In genomic region chr19:46131694-46132525, GRCm38 (mm10) we compare ENCODE assay signal across 8 mouse cellular contexts. TPM values are rescaled to one million over a fixed set of nuclear protein-coding genes. Genes with fewer than 3 reads are reported as not detected.
DNase-seq lines count a peak whose midpoint lies in the region; ATAC-seq lines count a peak whose summit lies in the region.

Gene Elovl3, plus strand, starts transcription at chr19:46131897.

- peaks cover 22% of the 10 kb centered on the region for H3K4me1 ChIP-seq in forebrain, embryonic 16.5 days (replicated peaks; ENCODE audit: control insufficient read depth, insufficient read depth, low read length)
- H3K4me1 ChIP-seq in hindbrain, embryonic 15.5 days (replicated peaks): peaks cover 25% of the 10 kb centered on the region
- H3K4me1 ChIP-seq in liver, embryonic 15.5 days (replicated peaks): peaks cover 24% of the 10 kb centered on the region

- no peak within 1 kb of the TSS for H3K9ac ChIP-seq in forebrain, embryonic 16.5 days (replicated peaks; ENCODE audit: low read depth, low read length)
- no peak within 1 kb of the TSS for H3K9ac ChIP-seq in hindbrain, embryonic 15.5 days
- H3K9ac ChIP-seq in liver, embryonic 15.5 days: no peak within 1 kb of the TSS

- H3K4me3 ChIP-seq in forebrain, embryonic 16.5 days (replicated peaks; ENCODE audit: low read length): peak within 1 kb of the TSS; percentile 28
- peak within 1 kb of the TSS; percentile 21; the same call in 1 of the 2 replicates for H3K4me3 ChIP-seq in hindbrain, embryonic 15.5 days
- peak within 1 kb of the TSS; percentile 27 for H3K4me3 ChIP-seq in liver, embryonic 15.5 days (replicated peaks)

- H3K4me2 ChIP-seq in forebrain, embryonic 16.5 days (ENCODE audit: low read length): peak within 1 kb of the TSS; percentile 46
- H3K4me2 ChIP-seq in hindbrain, embryonic 15.5 days: peak within 1 kb of the TSS; percentile 49
- peak within 1 kb of the TSS; percentile 59 for H3K4me2 ChIP-seq in liver, embryonic 15.5 days

- no peaks in the 10 kb centered on the region for H3K9me3 ChIP-seq in forebrain, embryonic 16.5 days (ENCODE audit: control insufficient read depth, low read length)
- H3K9me3 ChIP-seq in hindbrain, embryonic 15.5 days: no peaks in the 10 kb centered on the region
- H3K9me3 ChIP-seq in liver, embryonic 15.5 days (replicated peaks): no peaks in the 10 kb centered on the region

- no peak within 1 kb of the TSS for H3K27ac ChIP-seq in forebrain, embryonic 16.5 days (ENCODE audit: low read length)
- no peak within 1 kb of the TSS for H3K27ac ChIP-seq in hindbrain, embryonic 15.5 days (replicated peaks)
- H3K27ac ChIP-seq in liver, embryonic 15.5 days (replicated peaks): no peak within 1 kb of the TSS

- WGBS in forebrain, embryonic 16.5 days: under 1% methylated on average over 31 of the region's 31 CpGs
- WGBS in hindbrain, embryonic 15.5 days: 3% methylated on average over 31 of the region's 31 CpGs
- 2% methylated on average over 31 of the region's 31 CpGs for WGBS in liver, embryonic 15.5 days (ENCODE audit: insufficient replicate concordance)

- peak; percentile 16 for DNase-seq in right cerebral cortex, postnatal 14 days
- no peak for DNase-seq in right cerebral cortex, adult 2 months (ENCODE audit: low spot score in 2 of 2)
- DNase-seq in retina, embryonic 14.5 days (ENCODE audit: low spot score): peak; percentile 39
- no peak for DNase-seq in layer of hippocampus, adult 18-20 months (ENCODE audit: low spot score in 2 of 2)
- DNase-seq in layer of hippocampus, postnatal 25 days (ENCODE audit: extremely low spot score in 1 of 2, low spot score in 1 of 2): no peak

- no peak for ATAC-seq in forebrain, embryonic 16.5 days
- ATAC-seq in hindbrain, embryonic 15.5 days (ENCODE audit: low FRiP score, low read depth): no peak
- ATAC-seq in liver, embryonic 15.5 days (ENCODE audit: insufficient read depth): no peak

- peaks cover 45% of the 10 kb centered on the region for H3K27me3 ChIP-seq in forebrain, embryonic 16.5 days (replicated peaks; ENCODE audit: control insufficient read depth, insufficient read depth, low read length)
- peaks cover 49% of the 10 kb centered on the region for H3K27me3 ChIP-seq in hindbrain, embryonic 15.5 days
- H3K27me3 ChIP-seq in liver, embryonic 15.5 days: peaks cover 90% of the 10 kb centered on the region

- H3K36me3 ChIP-seq in forebrain, embryonic 16.5 days (ENCODE audit: control insufficient read depth, insufficient read depth): no peaks in the 10 kb centered on the region
- no peaks in the 10 kb centered on the region for H3K36me3 ChIP-seq in hindbrain, embryonic 15.5 days
- no peaks in the 10 kb centered on the region for H3K36me3 ChIP-seq in liver, embryonic 15.5 days (replicated peaks)

RNA-seq across cellular contexts. Expression of gene Elovl3, which starts in this region (rescaled TPM):
- polyA plus RNA-seq in forebrain, embryonic 16.5 days (2015; fragmentation: Nextera tagmentation; extraction: Ambion mirVana): not detected in 2 replicates
- polyA plus RNA-seq in hindbrain, embryonic 15.5 days (2015; fragmentation: Nextera tagmentation; extraction: Ambion mirVana): 0.08 TPM in 1 of 2 replicates, not detected in the other
- 0.13 TPM in 1 of 2 replicates, not detected in the other for polyA plus RNA-seq in liver, embryonic 15.5 days (2015; fragmentation: Nextera tagmentation; extraction: Ambion mirVana)
- not detected for total RNA-seq in layer of hippocampus, adult 18-20 months (2021)
- total RNA-seq in layer of hippocampus, postnatal 25 days (2021): not detected

Comparison
In these comparisons a context has a peak if more than half of its experiments do, and no peak if none do; other contexts are left out.
1. DNase-seq: peak in right cerebral cortex, postnatal 14 days (single experiment) and retina, embryonic 14.5 days (single experiment); none in right cerebral cortex, adult 2 months (0 of 2), layer of hippocampus, adult 18-20 months (0 of 2) and layer of hippocampus, postnatal 25 days (0 of 2).
2. Peak in every context shown above with its lines, with median percentiles within 50 percentile points of each other: H3K4me2 ChIP-seq and H3K4me3 ChIP-seq.